9 mouse cellular contexts compared by ENCODE assay signal in genomic region chr4:106493639-106494038, GRCm38 (mm10). TPM values are rescaled to one million over a fixed set of nuclear protein-coding genes. Genes with fewer than 3 reads are reported as not detected.
DNase-seq lines count a peak whose midpoint lies in the region; ATAC-seq and TF ChIP-seq lines count a peak whose summit lies in the region.
"Had no signal": no experiment of that assay in that cellular context is flagged by ENCODE, and none has a peak within 500 bp of the region (broad histone marks: within the 10 kb centered on the region; RNA-seq: fewer than 3 reads in every experiment).

No protein-coding gene starts in this region.

- WGBS in kidney, embryonic 15.5 days = 70% methylated on average over 2 of the region's 2 CpGs

- H3K4me2 ChIP-seq in kidney, embryonic 15.5 days = no peak overlapping the region
- H3K4me2 ChIP-seq: hindbrain, embryonic 12.5 days had no signal

- peaks cover 29% of the 10 kb centered on the region for H3K4me1 ChIP-seq in kidney, embryonic 15.5 days
- no peaks in the 10 kb centered on the region for H3K4me1 ChIP-seq in ES-Bruce4 (ENCODE audit: control insufficient read depth, insufficient read depth, low read length)

- no peak overlapping the region for H3K4me3 ChIP-seq in kidney, embryonic 15.5 days (replicated peaks)
- no peak overlapping the region for H3K4me3 ChIP-seq in ES-Bruce4 (ENCODE audit: low read depth, low read length)
- H3K4me3 ChIP-seq: hindbrain, embryonic 12.5 days had no signal

- TF ChIP-seq POLR2A in ES-Bruce4 (IDR thresholded peaks at IDR 0.05; ENCODE audit: insufficient read depth, low read length) = no peak

- peak; percentile 50 for DNase-seq in kidney, adult 9 months
- peak; percentile 8 for DNase-seq in c-Kit-positive CD71-positive TER-119-positive erythroid progenitor cells, embryonic 14.5 days (ENCODE audit: low spot score)
- DNase-seq in neural tube, embryonic 10.5 days (ENCODE audit: extremely low spot score, low spot score) = no peak
- DNase-seq in ovary, postnatal 14 days (ENCODE audit: low spot score) = no peak

- H3K9ac ChIP-seq in kidney, embryonic 15.5 days = no peak overlapping the region
- no peak overlapping the region for H3K9ac ChIP-seq in ES-Bruce4 (ENCODE audit: low read depth, poor library complexity, severe bottlenecking)
- H3K9ac ChIP-seq: hindbrain, embryonic 12.5 days had no signal

- no peak for ATAC-seq in kidney, embryonic 15.5 days (replicated peaks; ENCODE audit: low FRiP score)
- peak; percentile 59; the same call in 1 of the 2 replicates for ATAC-seq in megakaryocyte-erythroid progenitor cell, adult 5-6 weeks (replicated peaks; ENCODE audit: low FRiP score, low TSS enrichment, poor library complexity, severe bottlenecking)

- no peaks in the 10 kb centered on the region for H3K9me3 ChIP-seq in kidney, embryonic 15.5 days (replicated peaks)
- no peaks in the 10 kb centered on the region for H3K9me3 ChIP-seq in ES-Bruce4 (replicated peaks; ENCODE audit: control insufficient read depth, insufficient read depth, low read length, poor library complexity, severe bottlenecking)
- H3K9me3 ChIP-seq: hindbrain, embryonic 12.5 days had no signal

- no peaks in the 10 kb centered on the region for H3K36me3 ChIP-seq in kidney, embryonic 15.5 days
- H3K36me3 ChIP-seq in ES-Bruce4 (ENCODE audit: control insufficient read depth, insufficient read depth, low read length, poor library complexity, severe bottlenecking) = no peaks in the 10 kb centered on the region
- H3K36me3 ChIP-seq: hindbrain, embryonic 12.5 days had no signal

- H3K27me3 ChIP-seq in kidney, embryonic 15.5 days = no peaks in the 10 kb centered on the region
- H3K27me3 ChIP-seq in ES-Bruce4 (ENCODE audit: control insufficient read depth, insufficient read depth, low read length, poor library complexity, severe bottlenecking) = no peaks in the 10 kb centered on the region
- H3K27me3 ChIP-seq: hindbrain, embryonic 12.5 days had no signal

- TF ChIP-seq EP300 in ES-Bruce4 (IDR thresholded peaks at IDR 0.05; ENCODE audit: insufficient read depth, low read depth, low read length) = no peak

- TF ChIP-seq CTCF in ES-Bruce4 (IDR thresholded peaks at IDR 0.05; ENCODE audit: low read depth, low read length) = peak; percentile 35

- no peak overlapping the region for H3K27ac ChIP-seq in kidney, embryonic 15.5 days
- H3K27ac ChIP-seq in ES-Bruce4 (ENCODE audit: insufficient read depth, low read length) = no peak overlapping the region
- H3K27ac ChIP-seq: hindbrain, embryonic 12.5 days; macrophage had no signal

RNA-seq across cellular contexts. Expression of gene Bsnd, which starts 1.6 kb away (rescaled TPM):
- polyA plus RNA-seq in kidney, embryonic 15.5 days (2015; fragmentation: Nextera tagmentation; extraction: Ambion mirVana) = 7.9 and 8.9 TPM in 2 replicates
- not detected in 2 replicates for polyA plus RNA-seq in ES-Bruce4 (2011; ENCODE audit: insufficient read depth, insufficient read length, low read depth, missing spikeins)
- not detected in 2 replicates for total RNA-seq in megakaryocyte-erythroid progenitor cell, adult 5-6 weeks (2014; fragmentation: Nextera tagmentation)
- total RNA-seq in megakaryocyte-erythroid progenitor cell, adult 5-6 weeks (2017) = not detected in 2 replicates
- polyA plus RNA-seq: macrophage had no signal

RNA-seq across cellular contexts. Expression of gene Pcsk9, which starts 29.5 kb away (rescaled TPM):
- 16.3 and 18.8 TPM in 2 replicates for polyA plus RNA-seq in kidney, embryonic 15.5 days (2015; fragmentation: Nextera tagmentation; extraction: Ambion mirVana)
- 1.2 and 1.3 TPM in 2 replicates for polyA plus RNA-seq in ES-Bruce4 (2011; ENCODE audit: insufficient read depth, insufficient read length, low read depth, missing spikeins)
- total RNA-seq in megakaryocyte-erythroid progenitor cell, adult 5-6 weeks (2014; fragmentation: Nextera tagmentation) = not detected in 2 replicates
- not detected in 2 replicates for total RNA-seq in megakaryocyte-erythroid progenitor cell, adult 5-6 weeks (2017)
- polyA plus RNA-seq: macrophage had no signal

Comparison
In these comparisons a context has a peak if more than half of its experiments do, and no peak if none do; other contexts are left out.
1. DNase-seq: peak in kidney, adult 9 months (single experiment) and c-Kit-positive CD71-positive TER-119-positive erythroid progenitor cells, embryonic 14.5 days (single experiment); none in neural tube, embryonic 10.5 days (single experiment) and ovary, postnatal 14 days (single experiment).